ENCODE assay signal across 16 mouse cellular contexts in the genomic region with DNA sequence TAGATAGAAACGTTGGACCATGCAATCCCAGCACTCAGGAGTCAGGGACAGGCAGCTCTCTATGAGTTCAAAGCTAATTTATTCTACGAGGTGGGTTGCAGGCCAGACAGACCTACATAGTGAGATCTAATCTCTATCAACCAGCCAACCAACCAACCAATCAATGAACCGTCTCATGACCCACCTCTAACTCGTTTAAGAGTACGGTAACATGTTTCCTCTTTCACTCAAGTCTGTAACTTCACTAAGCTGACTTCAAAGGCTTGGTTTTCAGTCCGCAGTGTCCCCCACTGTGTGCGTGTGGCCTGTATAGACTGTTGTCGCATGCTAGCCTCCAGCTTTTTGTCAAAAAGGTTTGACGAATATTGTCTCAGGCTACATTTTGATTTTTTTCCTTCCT.
"Had no signal": no experiment of that assay in that cellular context is flagged by ENCODE, and none has a peak within 500 bp of the region (broad histone marks: within the 10 kb centered on the region; RNA-seq: fewer than 3 reads in every experiment).

No protein-coding gene starts in this region.

- H3K9ac ChIP-seq: lung, embryonic 14.5 days; midbrain, embryonic 13.5 days; neural tube, embryonic 13.5 days; neural tube, embryonic 15.5 days; stomach, embryonic 15.5 days had no signal

- H3K27ac ChIP-seq: midbrain, embryonic 10.5 days; midbrain, embryonic 13.5 days; neural tube, embryonic 13.5 days; neural tube, embryonic 15.5 days; stomach, embryonic 15.5 days; stomach, postnatal 0 days had no signal

- H3K36me3 ChIP-seq: midbrain, embryonic 10.5 days; midbrain, embryonic 13.5 days; neural tube, embryonic 13.5 days; neural tube, embryonic 15.5 days; stomach, embryonic 15.5 days had no signal

- H3K4me2 ChIP-seq: lung, embryonic 14.5 days; midbrain, embryonic 13.5 days; neural tube, embryonic 13.5 days; neural tube, embryonic 15.5 days; stomach, embryonic 15.5 days had no signal

- H3K4me1 ChIP-seq: midbrain, embryonic 10.5 days; midbrain, embryonic 13.5 days; neural tube, embryonic 13.5 days; neural tube, embryonic 15.5 days; stomach, embryonic 15.5 days had no signal

- H3K4me3 ChIP-seq: midbrain, embryonic 10.5 days; midbrain, embryonic 13.5 days; myocyte; neural tube, embryonic 13.5 days; neural tube, embryonic 15.5 days; stomach, embryonic 15.5 days had no signal

- H3K27me3 ChIP-seq: midbrain, embryonic 13.5 days; neural tube, embryonic 13.5 days; neural tube, embryonic 15.5 days; stomach, embryonic 15.5 days had no signal

- H3K9me3 ChIP-seq: midbrain, embryonic 10.5 days; midbrain, embryonic 13.5 days; neural tube, embryonic 13.5 days; neural tube, embryonic 15.5 days; stomach, embryonic 15.5 days had no signal

- ATAC-seq: midbrain, embryonic 13.5 days; midbrain, embryonic 16.5 days had no signal

- DNase-seq: lung, adult 18-20 months; lung, embryonic 14.5 days; lung, postnatal 10 days; lung, postnatal 4 days; retina, postnatal 1 day; right cerebral cortex, adult 18-20 months; thymus, adult 2 months; thymus, postnatal 25 days had no signal
